Mouse (Mus musculus): Measurements from ENCODE around the gene Gys1.
"Not testable (repeated sequence)": the region's sequence is repeated elsewhere in the genome, so short reads cannot be mapped to it uniquely, and the experiment has no call there.

Gene Gys1

DNA sequence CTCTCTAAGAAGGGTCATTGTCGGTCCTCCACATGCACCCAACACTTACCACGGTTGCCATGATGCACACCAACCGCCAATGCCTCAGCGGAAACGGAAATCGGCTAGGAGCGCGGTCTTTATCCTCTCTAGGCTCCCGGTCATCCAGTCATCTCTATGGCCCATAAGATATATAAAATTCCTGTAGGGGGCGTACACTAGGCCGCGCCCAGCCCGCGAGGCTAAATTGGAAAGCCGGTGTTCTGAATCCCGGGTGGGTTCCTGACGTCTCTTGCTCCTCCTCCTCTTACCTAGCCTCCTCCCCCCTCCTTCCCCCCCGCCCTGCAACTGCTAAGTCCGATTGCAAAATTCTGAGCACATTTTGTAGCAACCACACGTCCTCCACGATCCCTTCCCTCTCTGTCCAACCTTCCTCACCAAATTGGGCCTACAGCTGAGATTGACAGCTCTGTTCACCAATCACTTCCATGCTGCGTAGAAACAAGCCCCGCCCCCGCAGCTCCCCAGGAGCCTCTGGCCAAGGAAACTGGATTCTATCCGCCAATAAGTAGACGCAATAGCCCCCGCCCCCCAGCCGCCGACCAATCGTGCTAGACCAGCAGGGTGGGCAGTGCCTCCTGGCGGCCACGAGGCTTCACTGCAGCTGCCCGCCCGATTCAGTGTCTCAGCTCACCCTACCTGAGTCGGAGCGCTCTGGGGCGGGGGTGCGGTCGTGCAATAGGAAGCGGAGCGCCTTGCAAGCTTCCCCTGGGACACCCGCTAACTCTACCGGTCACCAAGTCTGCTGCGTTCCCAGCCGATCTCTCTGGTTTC lies at the start of gene Gys1:
Gene Gys1, plus strand, starts transcription at position 642 of the 813 bp plus-strand sequence.
- peak; percentile 100 for DNase-seq (ENCODE audit: low spot score in 2 of 2)

DNA sequence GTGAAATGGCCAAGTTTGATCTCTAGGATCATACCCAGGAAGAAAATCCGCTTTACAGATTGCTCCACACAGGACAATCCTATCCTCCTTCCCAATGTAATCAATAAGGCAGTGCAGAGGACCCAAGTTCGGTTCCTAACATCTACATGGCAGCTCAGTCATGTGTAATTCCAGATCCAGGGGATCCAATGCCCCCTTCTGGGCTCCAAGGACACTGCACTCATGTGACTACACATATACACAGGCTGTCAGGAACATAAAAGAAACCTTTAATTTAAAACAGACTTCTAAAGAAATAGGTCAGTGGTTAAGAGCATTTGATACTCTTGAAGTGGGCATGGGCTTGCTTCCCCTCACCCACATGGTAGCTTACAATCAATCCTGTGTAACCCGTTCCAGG lies 48.6 kb upstream of the Gys1 start:
- no peak for DNase-seq (ENCODE audit: low spot score in 2 of 2)

DNA sequence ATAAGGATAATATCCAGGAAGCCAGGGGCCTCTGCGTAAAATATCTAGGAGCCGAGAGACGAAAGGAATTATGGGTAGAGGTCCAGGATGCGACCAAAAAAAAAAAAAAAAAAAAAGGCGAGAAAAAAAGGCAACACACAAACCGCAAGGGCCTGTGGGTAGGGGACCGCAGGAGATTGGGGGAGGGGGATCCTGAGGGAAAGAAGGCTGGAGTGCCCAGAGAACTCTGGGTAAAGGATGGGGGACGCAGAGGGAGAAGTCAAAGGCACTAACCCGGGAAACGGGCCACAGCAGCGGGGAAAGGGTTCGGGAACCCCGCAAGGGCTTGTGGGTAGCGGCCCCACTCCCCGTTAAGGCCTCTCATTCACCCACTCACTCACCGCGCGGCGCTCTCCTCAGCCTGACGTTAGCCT lies 39.5 kb upstream of the Gys1 start:
- DNase-seq (ENCODE audit: low spot score in 2 of 2) = no peak

DNA sequence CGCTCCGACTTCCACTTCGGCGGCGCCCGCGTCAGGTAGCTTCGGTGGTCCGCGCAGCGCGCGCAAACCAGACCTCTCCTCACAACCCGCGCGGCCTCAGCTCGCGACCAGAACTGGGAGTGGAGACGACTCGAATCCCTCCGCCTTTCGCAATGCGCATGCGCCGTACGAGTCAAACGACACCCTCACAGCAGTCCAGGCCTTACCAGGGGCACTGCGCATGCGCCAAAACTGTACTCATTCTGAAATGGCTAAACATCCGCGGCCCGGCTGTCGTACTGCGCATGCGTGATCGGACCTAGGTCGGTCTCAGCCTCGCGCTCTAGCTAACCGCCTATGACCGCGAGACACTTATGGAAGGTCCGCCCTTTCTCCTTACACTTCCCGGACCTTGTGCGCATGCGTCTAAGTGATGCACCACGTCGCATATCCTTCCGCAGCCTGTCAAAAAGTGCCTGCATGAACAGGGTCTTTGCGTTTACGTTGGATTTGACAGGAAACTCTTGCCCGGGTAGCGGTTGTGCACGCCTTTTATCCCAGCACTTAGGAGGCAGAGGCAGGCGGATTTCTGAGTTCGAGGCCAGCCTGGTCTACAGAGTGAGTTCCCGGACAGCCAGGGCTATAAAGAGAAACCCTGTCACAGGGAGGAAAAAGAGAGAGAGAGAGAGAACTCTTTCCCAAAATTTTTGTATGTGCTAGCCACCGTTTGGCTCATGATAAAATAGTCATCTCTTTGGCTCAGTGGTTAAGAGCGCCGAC lies 38.9 kb upstream of the Gys1 start, which contains the start of gene Snrnp70:
Gene Snrnp70, minus strand, starts transcription at position 165 of the 759 bp plus-strand sequence.
- DNase-seq (ENCODE audit: low spot score in 2 of 2) = peak; percentile 100

DNA sequence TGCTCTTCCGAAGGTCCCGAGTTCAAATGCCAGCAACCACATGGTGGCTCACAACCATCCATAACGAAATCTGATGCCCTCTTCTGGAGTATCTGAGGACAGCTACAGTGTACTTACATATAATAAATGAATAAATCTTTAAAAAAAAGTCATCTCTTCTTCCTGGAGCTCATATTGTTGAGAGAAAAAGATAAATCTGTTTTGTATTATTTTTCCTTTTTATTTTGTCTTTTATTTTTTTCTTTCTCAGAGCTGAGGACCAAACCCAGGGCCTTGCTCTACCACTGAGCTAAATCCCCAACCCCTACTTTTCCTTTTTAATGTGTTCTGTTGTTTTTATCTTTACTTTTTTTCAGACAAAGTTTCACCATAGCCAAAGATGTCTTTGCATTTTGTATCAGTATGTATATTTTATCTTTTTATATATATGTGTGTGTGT lies 38.3 kb upstream of the Gys1 start:
- DNase-seq (ENCODE audit: low spot score in 2 of 2) = not testable (repeated sequence)

DNA sequence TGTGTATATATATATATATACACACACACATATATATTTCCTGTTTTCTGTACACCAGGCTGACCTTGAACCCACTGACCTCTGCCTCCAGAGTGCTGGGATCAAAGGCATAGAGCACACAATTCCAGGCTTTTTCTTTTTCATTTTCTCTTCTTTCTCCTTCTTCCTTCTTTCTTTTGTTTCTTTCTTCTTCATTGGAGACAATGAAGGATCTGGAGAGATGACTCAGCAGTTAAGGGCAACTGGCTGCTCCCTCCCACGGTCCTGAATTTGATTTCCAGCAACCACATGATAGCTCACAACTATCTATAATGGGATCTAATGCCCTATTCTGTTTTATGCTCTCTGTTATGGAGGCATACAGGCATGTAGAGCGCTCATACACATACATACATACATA lies 37.9 kb upstream of the Gys1 start:
- no peak for DNase-seq (ENCODE audit: low spot score in 2 of 2)

DNA sequence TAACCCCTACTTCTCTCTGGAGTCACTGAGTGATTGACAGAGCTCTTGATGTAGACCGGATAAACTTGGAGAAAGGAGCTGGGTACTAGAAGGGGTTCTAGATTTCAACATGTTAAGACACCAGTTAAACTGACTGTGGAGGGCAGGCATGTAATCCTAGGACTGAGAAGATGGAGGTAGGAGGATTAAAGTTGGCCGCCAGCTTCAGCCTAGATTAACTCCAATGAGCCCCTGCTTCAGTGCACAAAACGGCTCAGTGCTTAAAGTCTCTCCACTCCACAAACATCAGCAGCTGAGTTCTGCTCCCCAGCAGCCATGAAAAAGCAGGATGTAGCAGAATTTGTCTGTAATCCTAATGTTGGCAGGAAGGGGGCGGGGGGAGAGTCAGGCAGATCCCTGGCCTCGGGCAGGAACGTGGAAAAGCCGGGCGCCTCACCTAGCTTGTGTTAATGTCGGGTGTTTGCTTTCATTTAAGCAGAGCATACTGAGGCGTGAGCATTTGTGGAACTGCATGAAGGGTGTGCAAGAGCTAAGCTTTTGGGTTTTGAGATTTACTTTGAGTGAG lies 33.0 kb upstream of the Gys1 start:
- DNase-seq (ENCODE audit: low spot score in 2 of 2) = no peak

DNA sequence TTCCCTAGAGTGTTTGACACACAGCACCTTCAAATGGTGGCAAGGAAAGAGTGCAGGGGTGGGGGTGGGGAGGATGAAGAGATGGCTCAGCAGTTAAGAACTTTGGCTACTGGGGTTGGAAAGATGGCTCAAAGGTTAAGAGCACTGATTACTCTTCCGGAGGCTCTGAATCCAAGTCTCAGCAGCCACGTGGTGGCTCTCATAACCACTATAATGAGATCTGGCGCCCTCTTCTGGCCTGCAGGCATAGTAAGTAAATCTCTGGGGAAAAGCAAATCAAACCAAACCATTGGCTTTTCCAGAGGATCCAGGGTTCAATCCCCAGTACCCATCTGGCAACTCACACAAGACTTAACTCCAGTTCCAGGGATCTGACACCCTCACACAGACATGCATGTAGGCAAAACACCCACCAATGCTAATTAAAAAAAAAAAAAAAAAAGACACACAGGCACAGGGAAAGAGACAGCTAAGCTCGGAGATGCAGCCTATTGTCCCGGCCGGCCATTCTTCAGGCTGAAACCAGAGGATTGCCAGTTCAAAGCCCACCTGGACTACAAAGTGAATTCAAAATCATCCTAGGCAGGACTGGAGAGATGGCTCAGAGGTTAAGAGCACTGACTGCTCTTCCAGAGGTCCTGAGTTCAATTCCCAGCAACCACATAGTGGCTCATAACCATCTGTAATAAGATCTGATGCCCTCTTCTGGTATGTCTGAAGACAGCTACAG lies 30.9 kb upstream of the Gys1 start:
- peak; percentile 46 to 72 for DNase-seq (ENCODE audit: low spot score in 2 of 2)

DNA sequence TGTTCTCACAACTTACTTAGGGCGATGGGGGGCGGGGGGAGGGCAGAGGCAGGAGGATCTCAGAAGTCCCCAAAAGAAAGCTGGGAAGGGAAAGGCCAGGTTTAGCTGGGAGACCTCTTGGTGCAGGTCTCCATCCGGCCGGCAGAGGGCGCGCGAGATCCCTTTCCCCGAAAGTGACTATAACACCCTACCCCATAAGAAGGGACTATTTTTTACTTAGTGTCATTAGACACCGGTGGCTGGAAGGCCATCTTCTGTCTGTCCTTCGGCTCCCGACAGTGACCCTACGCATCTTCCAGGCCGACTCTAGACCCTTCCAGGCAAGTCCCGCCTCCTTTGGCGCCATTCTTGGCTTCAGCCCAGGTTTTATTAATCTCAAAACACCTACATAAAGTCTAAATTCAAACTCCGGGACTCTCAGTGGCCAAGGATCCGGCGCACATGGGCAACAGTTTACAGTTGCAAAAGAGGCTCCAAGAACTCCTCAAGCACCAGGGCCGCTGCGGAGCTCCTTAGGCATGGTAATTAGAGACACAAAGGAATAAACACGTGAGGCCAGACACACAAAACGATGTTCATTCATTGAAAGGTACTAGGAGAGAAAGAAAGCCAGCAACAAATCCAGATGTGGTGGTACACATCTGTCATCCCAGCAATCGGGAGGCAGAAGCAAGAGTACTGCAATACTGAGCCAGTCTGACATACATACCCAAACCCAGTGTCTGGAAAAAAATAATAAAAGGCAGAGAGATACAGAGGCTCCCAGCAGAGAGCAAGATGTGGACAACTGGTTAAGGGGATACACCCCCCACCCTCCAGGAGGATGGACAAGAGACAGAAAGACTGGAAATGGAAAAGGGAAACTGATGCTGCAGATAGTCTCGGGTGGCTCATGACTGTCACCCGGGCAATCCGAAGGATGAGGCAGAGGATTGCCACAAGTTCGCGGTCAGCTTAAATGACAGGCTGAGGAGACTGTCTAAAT lies 29.3 kb upstream of the Gys1 start, which contains the start of gene Kcna7:
Gene Kcna7, plus strand, starts transcription at position 563 of the 985 bp plus-strand sequence.
- DNase-seq (ENCODE audit: low spot score in 2 of 2) = peak; percentile 63 to 74

DNA sequence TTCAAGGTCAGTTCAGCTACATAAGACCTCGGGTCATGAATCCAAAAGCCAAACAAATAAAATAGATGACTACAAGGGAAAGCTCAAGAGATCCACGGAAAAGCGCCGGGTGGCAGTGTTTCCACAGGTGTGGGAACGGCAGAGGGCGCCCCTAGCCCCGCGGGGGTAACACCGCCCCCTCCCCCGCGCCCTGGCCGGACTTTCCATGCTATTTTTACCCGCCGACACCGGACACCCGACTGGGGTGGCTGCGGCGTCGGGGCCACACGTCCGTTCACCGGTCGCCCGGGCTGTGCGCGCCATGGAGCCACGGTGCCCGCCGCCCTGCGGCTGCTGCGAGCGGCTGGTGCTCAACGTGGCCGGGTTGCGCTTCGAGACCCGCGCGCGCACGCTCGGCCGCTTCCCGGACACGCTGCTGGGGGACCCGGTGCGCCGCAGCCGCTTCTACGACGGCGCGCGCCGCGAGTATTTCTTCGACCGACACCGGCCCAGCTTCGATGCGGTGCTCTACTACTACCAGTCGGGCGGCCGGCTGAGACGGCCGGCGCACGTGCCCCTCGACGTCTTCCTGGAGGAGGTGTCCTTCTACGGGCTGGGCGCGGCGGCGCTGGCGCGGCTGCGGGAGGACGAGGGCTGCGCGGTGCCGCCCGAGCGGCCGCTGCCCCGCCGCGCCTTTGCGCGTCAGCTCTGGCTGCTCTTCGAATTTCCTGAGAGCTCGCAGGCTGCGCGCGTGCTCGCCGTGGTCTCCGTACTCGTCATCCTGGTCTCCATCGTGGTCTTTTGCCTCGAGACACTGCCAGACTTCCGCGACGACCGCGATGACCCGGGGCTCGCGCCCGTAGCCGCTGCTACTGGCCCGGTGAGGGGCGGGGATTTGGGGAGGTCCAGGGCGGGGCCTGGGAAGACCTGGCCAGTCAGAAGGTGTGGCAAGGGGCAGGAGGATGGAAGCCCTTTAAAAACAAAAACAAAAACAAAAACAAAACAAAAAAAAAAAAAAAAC lies 28.2 kb upstream of the Gys1 start:
- no peak for DNase-seq (ENCODE audit: low spot score in 2 of 2)

DNA sequence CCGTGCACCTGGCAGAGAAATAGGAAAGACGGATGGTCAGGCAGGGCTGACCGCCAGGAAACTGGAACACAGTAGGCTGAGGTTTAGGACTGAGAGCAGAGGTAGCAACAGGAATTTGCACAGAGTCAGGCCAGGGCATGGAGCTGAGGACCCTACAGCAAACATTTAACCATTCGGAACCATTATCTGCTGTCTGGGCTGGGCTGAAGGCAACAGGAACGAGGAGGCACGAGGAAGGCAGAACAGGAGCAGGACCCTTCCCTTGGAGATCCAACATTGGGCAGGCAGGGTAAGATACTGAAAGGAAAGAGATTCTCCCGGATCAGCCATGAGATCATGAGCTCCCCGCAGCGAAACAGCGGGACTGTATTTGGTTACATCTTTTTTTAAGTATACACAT lies 26.8 kb upstream of the Gys1 start:
- no peak for DNase-seq (ENCODE audit: low spot score in 2 of 2)

DNA sequence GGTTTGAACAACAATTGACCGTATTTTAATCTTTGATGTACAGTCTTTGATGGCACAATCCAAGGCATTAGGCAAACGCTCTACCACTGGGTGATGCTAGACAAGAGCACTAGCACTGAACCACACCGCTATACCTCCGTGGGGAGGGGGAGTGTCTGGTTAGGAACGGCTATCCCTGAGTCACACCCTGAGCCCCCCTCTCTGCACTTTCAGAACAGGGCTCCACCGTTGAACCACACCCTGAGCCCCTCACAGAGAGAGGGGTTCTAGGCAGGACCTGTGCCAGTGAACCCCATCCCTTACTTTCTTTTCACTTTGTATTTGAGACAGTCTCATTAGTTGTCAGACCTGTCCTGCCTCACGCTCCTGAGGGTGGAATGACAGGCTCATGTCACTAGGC lies 26.3 kb upstream of the Gys1 start:
- DNase-seq (ENCODE audit: low spot score in 2 of 2) = no peak

DNA sequence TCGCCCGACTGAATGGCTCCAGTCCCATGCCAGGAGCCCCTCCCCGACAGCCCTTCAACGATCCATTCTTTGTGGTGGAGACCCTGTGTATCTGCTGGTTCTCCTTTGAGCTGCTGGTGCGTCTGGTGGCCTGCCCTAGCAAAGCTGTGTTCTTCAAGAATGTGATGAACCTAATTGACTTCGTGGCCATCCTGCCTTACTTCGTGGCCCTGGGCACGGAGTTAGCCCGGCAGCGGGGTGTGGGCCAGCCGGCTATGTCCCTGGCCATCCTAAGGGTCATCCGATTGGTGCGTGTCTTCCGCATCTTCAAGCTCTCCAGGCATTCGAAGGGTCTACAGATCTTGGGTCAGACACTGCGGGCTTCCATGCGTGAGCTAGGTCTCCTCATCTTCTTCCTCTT lies 25.7 kb upstream of the Gys1 start:
- DNase-seq (ENCODE audit: low spot score in 2 of 2) = no peak

DNA sequence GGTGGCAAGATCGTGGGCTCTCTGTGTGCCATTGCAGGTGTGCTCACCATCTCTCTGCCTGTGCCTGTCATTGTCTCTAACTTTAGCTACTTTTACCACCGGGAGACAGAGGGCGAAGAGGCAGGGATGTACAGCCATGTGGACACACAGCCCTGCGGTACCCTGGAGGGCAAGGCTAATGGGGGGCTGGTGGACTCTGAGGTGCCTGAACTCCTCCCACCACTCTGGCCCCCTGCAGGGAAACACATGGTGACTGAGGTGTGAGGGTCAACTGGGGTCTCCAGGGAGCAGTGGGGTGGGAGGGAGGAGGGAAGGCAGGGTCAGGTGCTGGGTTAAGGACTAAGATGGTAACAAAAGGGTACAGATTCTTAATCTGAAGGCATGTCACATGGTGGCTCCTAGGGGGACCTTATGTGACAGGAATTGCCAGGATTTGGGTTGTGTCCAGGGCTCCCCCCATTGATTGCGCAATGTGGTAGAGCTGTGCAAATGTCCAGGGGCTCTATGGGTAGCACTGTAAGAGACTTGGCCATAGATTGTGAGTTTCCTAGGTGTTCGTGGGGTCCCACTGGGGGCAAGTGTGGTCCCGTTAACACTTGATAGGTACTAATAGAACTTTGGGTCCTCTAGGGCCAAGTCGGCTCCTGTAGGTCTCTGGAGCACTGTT lies 25.0 kb upstream of the Gys1 start:
- DNase-seq (ENCODE audit: low spot score in 2 of 2) = no peak

DNA sequence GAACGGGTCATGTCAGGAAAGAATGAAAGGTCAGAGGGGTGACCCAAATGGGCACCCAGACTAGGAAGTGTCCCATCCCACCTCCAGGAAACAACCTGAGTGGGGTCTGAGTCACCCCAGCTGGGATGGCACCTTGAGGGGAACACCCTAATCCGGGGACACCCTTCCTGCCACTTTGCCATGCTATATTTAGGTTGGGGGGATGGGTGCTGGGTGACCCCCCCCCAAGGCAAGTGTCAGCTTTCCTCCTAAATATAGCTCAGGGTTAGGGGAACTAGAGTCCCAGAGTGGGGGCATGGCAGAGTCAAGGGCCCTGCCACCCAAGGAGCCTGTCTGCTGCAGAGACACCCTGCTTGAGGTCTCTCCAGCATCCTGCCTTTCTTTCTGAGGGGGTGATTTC lies 22.2 kb upstream of the Gys1 start:
- no peak for DNase-seq (ENCODE audit: low spot score in 2 of 2)

DNA sequence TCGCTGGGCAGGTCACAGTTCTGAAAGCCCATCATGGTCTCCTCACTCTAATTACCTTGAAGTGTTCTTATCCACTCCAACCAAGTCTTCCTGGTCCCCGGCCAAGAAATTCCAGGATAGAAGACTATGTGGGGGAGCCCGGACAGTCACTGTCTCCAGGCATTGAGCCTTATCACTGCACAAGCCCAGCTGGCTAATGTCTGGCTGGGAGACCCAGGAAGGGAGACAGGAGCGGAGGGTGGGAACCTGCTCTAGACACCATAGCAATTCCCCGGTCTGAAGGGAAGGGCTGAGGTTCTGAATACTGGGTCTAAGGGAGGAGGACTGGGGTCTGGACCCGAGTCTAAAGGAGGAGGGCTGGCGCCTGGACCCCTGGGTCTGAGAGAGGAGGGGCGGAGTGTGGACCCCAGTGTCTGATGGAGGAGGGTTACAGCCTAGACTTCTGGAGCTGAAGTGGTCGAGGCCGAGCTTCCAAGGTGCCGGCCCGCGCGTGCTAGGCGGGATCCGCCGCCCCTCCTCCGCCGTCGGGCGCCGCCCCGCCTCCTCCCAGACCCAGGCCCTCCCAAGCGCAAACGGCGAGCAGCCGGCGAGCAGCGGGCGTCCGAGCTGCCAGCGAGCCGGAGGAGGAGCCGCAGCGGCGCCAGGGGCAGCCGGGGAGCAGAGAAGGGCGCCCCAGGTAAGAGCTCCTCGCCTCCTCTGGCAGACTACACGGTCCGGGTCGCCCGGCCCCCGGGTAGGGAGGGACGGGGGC lies 21.4 kb upstream of the Gys1 start, which contains the start of gene Ntf5:
Gene Ntf5, plus strand, starts transcription at position 583 of the 751 bp plus-strand sequence.
- DNase-seq (ENCODE audit: low spot score in 2 of 2) = no peak

DNA sequence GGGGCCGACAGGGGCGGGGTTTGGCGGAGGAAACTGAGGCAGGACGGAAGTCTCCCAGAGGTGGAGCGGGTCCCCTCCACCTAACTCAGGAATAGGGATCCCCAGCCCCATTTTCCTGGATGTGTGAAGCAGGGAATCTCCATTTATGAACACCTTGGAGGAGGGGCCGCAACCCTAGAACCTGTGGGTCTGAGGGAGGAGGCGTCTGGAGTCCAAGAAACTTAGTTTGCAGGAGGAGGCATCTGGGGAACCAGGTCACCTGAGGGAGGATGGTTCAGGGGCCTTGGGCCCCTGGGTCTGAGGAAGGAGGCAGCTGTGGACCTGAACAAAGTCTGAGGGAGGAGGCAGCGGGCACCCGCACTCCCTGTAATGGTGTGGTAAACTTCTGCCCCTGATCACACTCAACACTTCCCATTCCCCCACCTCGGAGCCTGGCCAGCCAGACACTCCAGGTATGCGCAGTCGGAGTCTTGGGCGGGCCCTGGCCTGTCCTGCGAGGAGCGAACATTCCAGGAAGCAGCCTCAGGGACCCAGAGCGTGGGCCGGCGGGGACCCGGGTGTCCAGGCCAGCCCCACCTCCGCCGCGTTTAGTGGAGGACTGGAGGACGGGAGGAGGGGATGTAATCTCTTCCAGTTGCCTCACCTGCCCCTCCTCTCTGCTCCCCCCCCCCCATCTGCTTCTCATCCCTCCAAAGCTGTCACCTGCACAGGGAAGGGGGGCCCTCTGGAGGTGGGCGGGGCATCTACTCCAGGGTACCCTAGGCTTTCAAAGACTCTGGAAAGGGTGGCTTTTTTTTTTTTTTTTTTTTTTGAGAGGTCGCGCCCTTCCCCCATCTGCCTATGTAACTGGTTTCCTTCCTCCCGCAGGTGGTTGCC lies 20.5 kb upstream of the Gys1 start:
- no peak for DNase-seq (ENCODE audit: low spot score in 2 of 2)

Data from natural killer cell, adult 2 months (primary cell).